Mouse (Mus musculus) lung, postnatal 0 days (tissue): Measurements from ENCODE around the gene Tlr8. TPM values are rescaled to one million over a fixed set of nuclear protein-coding genes. Genes with fewer than 3 reads are reported as not detected.

Experiments
- ATAC-seq: fragments of 200-750 bp; cut with Nextera tagmentation; 2 replicates; pipeline ENCODE4 v1.8.0; 2017; ENCODE audit warnings: moderate library complexity
- DNase-seq: peaks from one replicate; pipeline ENCODE4 v3.0.0-alpha.2; 2016; ENCODE audit warnings: low spot score
- H3K27ac ChIP-seq: fragments of 300-500 bp; sonication (generic); 2 replicates; pipeline ENCODE4 v1.5.1; 2014; ENCODE audit warnings: antibody characterized with exemption, mild to moderate bottlenecking, low read length, mixed read lengths
- H3K27me3 ChIP-seq: fragments of 300-500 bp; sonication (generic); replicated peaks from 2 replicates; pipeline ENCODE4 v1.6.1; 2014; ENCODE audit warnings: low read length, mixed read lengths; ENCODE audit not compliant: insufficient read depth
- H3K36me3 ChIP-seq: fragments of 300-500 bp; sonication (generic); 2 replicates; pipeline ENCODE4 v1.6.1; 2014; ENCODE audit warnings: low read length, mixed read lengths; ENCODE audit not compliant: insufficient read depth
- H3K4me1 ChIP-seq: fragments of 300-500 bp; sonication (generic); 2 replicates; pipeline ENCODE4 v1.6.1; 2014; ENCODE audit warnings: antibody characterized with exemption, low read depth, low read length, mixed read lengths; ENCODE audit not compliant: insufficient read depth
- H3K4me2 ChIP-seq: fragments of 300-500 bp; sonication (generic); replicated peaks from 2 replicates; pipeline ENCODE4 v1.6.1; 2014; ENCODE audit warnings: low read depth, mild to moderate bottlenecking, low read length, moderate library complexity, mixed read lengths
- H3K4me3 ChIP-seq: fragments of 300-500 bp; sonication (generic); 2 replicates; pipeline ENCODE4 v1.5.1; 2014; ENCODE audit warnings: low read depth, low read length
- H3K9ac ChIP-seq: fragments of 300-500 bp; sonication (generic); replicated peaks from 2 replicates; pipeline ENCODE4 v1.6.1; 2014; ENCODE audit warnings: low read depth, mild to moderate bottlenecking
- H3K9me3 ChIP-seq: fragments of 300-500 bp; sonication (generic); 2 replicates; pipeline ENCODE4 v1.6.1; 2016; ENCODE audit warnings: low read length, mixed read lengths
- CTCF ChIP-seq: IDR thresholded peaks from 2 replicates; pipeline ENCODE4 v1.5.1; 2016; ENCODE audit warnings: antibody characterized with exemption, mild to moderate bottlenecking
- EP300 ChIP-seq: IDR thresholded peaks from 2 replicates; pipeline ENCODE4 v1.6.1; 2016; ENCODE audit warnings: antibody characterized with exemption, mild to moderate bottlenecking, control low read depth
- WGBS: fragments of 180-500 bp; shearing (Covaris S2); extraction: QIAGEN DNeasy Blood & Tissue Kit; methylation state at CpG from one replicate; pipeline ENCODE4 v1.1.7; 2014; 5-methylcytosine and 5-hydroxymethylcytosine counted together
- polyA plus RNA-seq: library from polyadenylated mRNA; unstranded; fragments of >200 nt; fragmentation: Nextera tagmentation; extraction: Ambion mirVana; gene quantifications from 2 replicates; pipeline ENCODE4 v1.2.1, GENCODE M21; 2015

The Tlr8 gene
- polyA plus RNA-seq, 1 experiment from 2014 or later: 1.5 TPM

- DNase-seq (peak; percentile 62), ATAC-seq (0 out of 2 replicates have a peak, but pooled peaks have one; percentile 10)
- Histone ChIP-seq H3K9me3 (no peaks in the 10 kb centered on the region), H3K4me3 (peak overlapping the region; percentile 66), H3K27ac (peak overlapping the region; percentile 92), H3K27me3 (no peaks in the 10 kb centered on the region), H3K4me1 (peaks cover 3% of the 10 kb centered on the region; the same call in 1 of the 2 replicates), H3K4me2 (peak overlapping the region; percentile 51; the same call in 1 of the 2 replicates), H3K9ac (peak overlapping the region; percentile 82), H3K36me3 (no peaks in the 10 kb centered on the region)
- TF ChIP-seq CTCF (no peak), EP300 (no peak)
- 14% methylated on average over 16 of the region's 16 CpGs for whole genome bisulfite sequencing
Measured at GRCm38 (mm10) chrX:167208506-167208820, 55.7 kb downstream of the Tlr8 start.

GRCm38 (mm10) chrX:167207741-167208505, 56.2 kb downstream of the Tlr8 start:
- Histone ChIP-seq H3K9ac (peak overlapping the region; percentile 82), H3K4me2 (peak overlapping the region; percentile 42), H3K4me3 (peak overlapping the region; percentile 66), H3K27me3 (no peaks in the 10 kb centered on the region), H3K4me1 (peaks cover 3% of the 10 kb centered on the region; the same call in 1 of the 2 replicates), H3K27ac (peak overlapping the region; percentile 92), H3K36me3 (no peaks in the 10 kb centered on the region), H3K9me3 (no peaks in the 10 kb centered on the region)
- WGBS: 13% methylated on average over 23 of the region's 25 CpGs
- 0 out of 2 replicates have a peak, but pooled peaks have one; percentile 19 for ATAC-seq
- DNase-seq: peak; percentile 65
- TF ChIP-seq CTCF: no peak
- TF ChIP-seq EP300: no peak

GRCm38 (mm10) chrX:167205813-167206520, 58.2 kb downstream of the Tlr8 start:
- WGBS: 42% methylated on average over 8 of the region's 8 CpGs
- DNase-seq (peak; percentile 44), ATAC-seq (peak; percentile 23)
- H3K27ac ChIP-seq: no peak overlapping the region
- H3K4me3 ChIP-seq: no peak overlapping the region
- no peak for TF ChIP-seq EP300
- TF ChIP-seq CTCF: no peak
- H3K9ac ChIP-seq: no peak overlapping the region
- H3K36me3 ChIP-seq: no peaks in the 10 kb centered on the region
- no peaks in the 10 kb centered on the region for H3K27me3 ChIP-seq
- H3K4me1 ChIP-seq: no peaks in the 10 kb centered on the region
- H3K9me3 ChIP-seq: no peaks in the 10 kb centered on the region
- peak overlapping the region; percentile 9; the same call in 1 of the 2 replicates for H3K4me2 ChIP-seq

GRCm38 (mm10) chrX:167201365-167201764, 62.8 kb downstream of the Tlr8 start:
- no peak for DNase-seq
- no peaks in the 10 kb centered on the region for H3K9me3 ChIP-seq
- no peak overlapping the region for H3K4me3 ChIP-seq
- 73% methylated on average over 2 of the region's 2 CpGs for WGBS
- no peak overlapping the region for H3K4me2 ChIP-seq
- no peaks in the 10 kb centered on the region for H3K4me1 ChIP-seq
- no peaks in the 10 kb centered on the region for H3K27me3 ChIP-seq
- ATAC-seq: no peak
- no peak overlapping the region for H3K27ac ChIP-seq
- no peak overlapping the region for H3K9ac ChIP-seq
- H3K36me3 ChIP-seq: no peaks in the 10 kb centered on the region
- no peak for TF ChIP-seq EP300
- TF ChIP-seq CTCF: no peak

- DNase-seq: peak; percentile 76
- H3K36me3 ChIP-seq: no peaks in the 10 kb centered on the region
- no peaks in the 10 kb centered on the region for H3K4me1 ChIP-seq
- H3K4me2 ChIP-seq: no peak overlapping the region
- no peaks in the 10 kb centered on the region for H3K27me3 ChIP-seq
- no peak overlapping the region for H3K9ac ChIP-seq
- WGBS: 36% methylated on average over 2 of the region's 2 CpGs
- no peak overlapping the region for H3K4me3 ChIP-seq
- peak; percentile 93 for ATAC-seq
- H3K27ac ChIP-seq: peak overlapping the region; percentile 43; the same call in 1 of the 2 replicates
- peak; percentile 72 for TF ChIP-seq EP300
- no peak for TF ChIP-seq CTCF
- H3K9me3 ChIP-seq: no peaks in the 10 kb centered on the region
Measured at GRCm38 (mm10) chrX:167195228-167195649, 68.9 kb downstream of the Tlr8 start.

Other genes starting within 250 kb of the Tlr8 start
- 7,609 and 7,998 TPM in 2 replicates for gene Tmsb4x, start 55.0 kb downstream of the Tlr8 start, polyA plus RNA-seq
- 1.4 and 1.5 TPM in 2 replicates for gene Tlr7, start 66.2 kb upstream of the Tlr8 start, polyA plus RNA-seq
- 18.8 and 18.9 TPM in 2 replicates for gene Prps2, start 118.4 kb upstream of the Tlr8 start, polyA plus RNA-seq